9 mouse cellular contexts compared by ENCODE assay signal in genomic region chr3:39220011-39220706, GRCm38 (mm10).
DNase-seq lines count a peak whose midpoint lies in the region; ATAC-seq lines count a peak whose summit lies in the region.
"Had no signal": no experiment of that assay in that cellular context is flagged by ENCODE, and none has a peak within 500 bp of the region (broad histone marks: within the 10 kb centered on the region; RNA-seq: fewer than 3 reads in every experiment).

No protein-coding gene starts in this region.

- peaks cover 11% of the 10 kb centered on the region for H3K4me1 ChIP-seq in heart, embryonic 13.5 days
- H3K4me1 ChIP-seq in midbrain, embryonic 12.5 days: peaks cover 9% of the 10 kb centered on the region

- H3K36me3 ChIP-seq in heart, embryonic 13.5 days: no peaks in the 10 kb centered on the region
- H3K36me3 ChIP-seq in midbrain, embryonic 12.5 days: no peaks in the 10 kb centered on the region

- H3K9me3 ChIP-seq in heart, embryonic 13.5 days: no peaks in the 10 kb centered on the region
- no peaks in the 10 kb centered on the region for H3K9me3 ChIP-seq in midbrain, embryonic 12.5 days

- no peaks in the 10 kb centered on the region for H3K27me3 ChIP-seq in heart, embryonic 13.5 days (replicated peaks)
- H3K27me3 ChIP-seq in midbrain, embryonic 12.5 days: no peaks in the 10 kb centered on the region

- 36% methylated on average over 10 of the region's 10 CpGs for WGBS in heart, embryonic 13.5 days
- WGBS in midbrain, embryonic 12.5 days: 19% methylated on average over 10 of the region's 10 CpGs

- H3K27ac ChIP-seq in heart, embryonic 13.5 days (replicated peaks): peak overlapping the region; percentile 72
- H3K27ac ChIP-seq in midbrain, embryonic 12.5 days (replicated peaks): 0 out of 2 replicates have a peak overlapping the region, but pooled peaks have one; percentile 11

- no peak overlapping the region; the same call in 1 of the 2 replicates for H3K4me3 ChIP-seq in heart, embryonic 13.5 days
- H3K4me3 ChIP-seq in midbrain, embryonic 12.5 days: no peak overlapping the region

- H3K9ac ChIP-seq in heart, embryonic 13.5 days: no peak overlapping the region
- no peak overlapping the region for H3K9ac ChIP-seq in midbrain, embryonic 12.5 days (replicated peaks)

- peak overlapping the region; percentile 32 for H3K4me2 ChIP-seq in heart, embryonic 13.5 days
- H3K4me2 ChIP-seq in midbrain, embryonic 12.5 days (replicated peaks): peak overlapping the region; percentile 39

- DNase-seq in ES-CJ7 (ENCODE audit: low read depth, low spot score): peak; percentile 87
- DNase-seq in embryo, embryonic 10 days (ENCODE audit: low spot score): peak; percentile 85
- DNase-seq in kidney, postnatal 10 days: peak; percentile 74
- DNase-seq in thymus, postnatal 14 days: no peak
- DNase-seq in urinary bladder, adult 2 months (ENCODE audit: low spot score): no peak
- DNase-seq in layer of hippocampus, postnatal 36 days: no peak

- no peak for ATAC-seq in heart, embryonic 13.5 days (ENCODE audit: extremely low read depth, insufficient number of reproducible peaks, low FRiP score, low TSS enrichment)
- peak; percentile 94 for ATAC-seq in midbrain, embryonic 12.5 days (ENCODE audit: low FRiP score, low read depth)
- ATAC-seq: Patski had no signal

Comparison
In these comparisons a context has a peak if more than half of its experiments do, and no peak if none do; other contexts are left out.
1. DNase-seq: peak in ES-CJ7 (single experiment), embryo, embryonic 10 days (single experiment) and kidney, postnatal 10 days (single experiment); none in thymus, postnatal 14 days (single experiment), urinary bladder, adult 2 months (single experiment) and layer of hippocampus, postnatal 36 days (0 of 2).